Mouse (Mus musculus) CD8-positive naive resting alpha-beta T cell, adult 57 days (primary cell): ENCODE results near the gene Steap3. TPM values are rescaled to one million over a fixed set of nuclear protein-coding genes. Genes with fewer than 3 reads are reported as not detected.

Experiments
- total RNA-seq: library from RNA; stranded (reverse); gene quantifications from one replicate; pipeline ENCODE4 v1.2.4, GENCODE M21; 2023

The Steap3 gene
- total RNA-seq, result 0.61 TPM

GRCm38 (mm10) chr1:120272605-120273004 lies at the start of gene Steap3:
TSS of gene Steap3 (minus strand) at chr1:120272705.

Other genes with a start within 250 kb of the Steap3 start
- gene Tmem37, start 198.6 kb downstream of the Steap3 start, total RNA-seq, result not detected
- 33.7 TPM for gene Dbi, start 151.6 kb downstream of the Steap3 start, total RNA-seq
- 15.2 TPM for gene 3110009E18Rik, start 151.5 kb downstream of the Steap3 start, total RNA-seq
- gene C1ql2, start 67.9 kb upstream of the Steap3 start, total RNA-seq, result not detected
- gene Marco, start 232.3 kb upstream of the Steap3 start, total RNA-seq, result not detected